Mouse (Mus musculus): ENCODE results near the gene Cpt1a.

Cpt1a gene

GRCm38 (mm10) chr19:3322261-3322969, at the start of gene Cpt1a:
Cpt1a (plus strand) TSS chr19:3322334.
- DNase-seq (ENCODE audit: low read depth) = peak; percentile 84

GRCm38 (mm10) chr19:3273331-3273730, 48.8 kb upstream of the Cpt1a start:
- DNase-seq (ENCODE audit: low read depth) = no peak

- no peak for DNase-seq (ENCODE audit: low read depth)
Observed at GRCm38 (mm10) chr19:3275744-3276365, 46.3 kb upstream of the Cpt1a start.

GRCm38 (mm10) chr19:3281886-3282285, 40.2 kb upstream of the Cpt1a start:
- DNase-seq (ENCODE audit: low read depth) = peak; percentile 20

GRCm38 (mm10) chr19:3282572-3283467, 39.3 kb upstream of the Cpt1a start, which contains the start of the genes Mrpl21 and Ighmbp2:
Mrpl21 (plus strand) TSS chr19:3282901.
Ighmbp2 (minus strand) TSS chr19:3283017.
- DNase-seq (ENCODE audit: low read depth) = peak; percentile 93

- DNase-seq (ENCODE audit: low read depth) = no peak
Observed at GRCm38 (mm10) chr19:3289006-3289405, 33.1 kb upstream of the Cpt1a start.

- peak; percentile 57 for DNase-seq (ENCODE audit: low read depth)
Observed at GRCm38 (mm10) chr19:3292028-3292427, 30.1 kb upstream of the Cpt1a start.

GRCm38 (mm10) chr19:3292993-3293392, 29.1 kb upstream of the Cpt1a start:
- DNase-seq (ENCODE audit: low read depth) = no peak

GRCm38 (mm10) chr19:3295245-3295644, 26.9 kb upstream of the Cpt1a start:
- no peak for DNase-seq (ENCODE audit: low read depth)

GRCm38 (mm10) chr19:3297034-3297433, 25.1 kb upstream of the Cpt1a start:
- no peak for DNase-seq (ENCODE audit: low read depth)

- no peak for DNase-seq (ENCODE audit: low read depth)
Observed at GRCm38 (mm10) chr19:3297775-3298174, 24.4 kb upstream of the Cpt1a start.

- DNase-seq (ENCODE audit: low read depth) = no peak
Observed at GRCm38 (mm10) chr19:3304017-3304416, 18.1 kb upstream of the Cpt1a start.

- no peak for DNase-seq (ENCODE audit: low read depth)
Observed at GRCm38 (mm10) chr19:3307175-3307949, 14.8 kb upstream of the Cpt1a start.

GRCm38 (mm10) chr19:3319341-3319740, 2.8 kb upstream of the Cpt1a start:
- DNase-seq (ENCODE audit: low read depth) = no peak

GRCm38 (mm10) chr19:3320086-3320485, 2.0 kb upstream of the Cpt1a start:
- DNase-seq (ENCODE audit: low read depth) = no peak

- DNase-seq (ENCODE audit: low read depth) = peak; percentile 82
Observed at GRCm38 (mm10) chr19:3320801-3321200, 1.3 kb upstream of the Cpt1a start.

GRCm38 (mm10) chr19:3321617-3322016, 517 bp upstream of the Cpt1a start:
- peak; percentile 57 for DNase-seq (ENCODE audit: low read depth)

- DNase-seq (ENCODE audit: low read depth) = peak; percentile 91
Observed at GRCm38 (mm10) chr19:3323201-3323621, 1.1 kb downstream of the Cpt1a start.

GRCm38 (mm10) chr19:3323753-3324270, 1.7 kb downstream of the Cpt1a start:
- no peak for DNase-seq (ENCODE audit: low read depth)

GRCm38 (mm10) chr19:3324271-3324811, 2.2 kb downstream of the Cpt1a start:
- DNase-seq (ENCODE audit: low read depth) = peak; percentile 69

Data from induced T-regulatory cell, adult 2 months (primary cell).